Mouse (Mus musculus) neural tube, embryonic 11.5 days (tissue): ENCODE measurements around the gene 1810010D01Rik. TPM values are rescaled to one million over a fixed set of nuclear protein-coding genes. Genes with fewer than 3 reads are reported as not detected.

Source experiments
- ATAC-seq: fragments of 200-750 bp; cut with Nextera tagmentation; 2 replicates; pipeline ENCODE4 v1.8.0; 2017; ENCODE audit warnings: moderate number of reproducible peaks, mild to moderate bottlenecking, moderate TSS enrichment, moderate library complexity; ENCODE audit not compliant: insufficient read depth, low FRiP score, low TSS enrichment
- DNase-seq: peaks from one replicate; pipeline ENCODE4 v3.0.0-alpha.2; 2015; ENCODE audit warnings: low spot score
- H3K27ac ChIP-seq: fragments of 300-500 bp; sonication (generic); 2 replicates; pipeline ENCODE4 v1.5.1; 2014; ENCODE audit warnings: low read depth, mild to moderate bottlenecking, low read length
- H3K27me3 ChIP-seq: fragments of 300-500 bp; sonication (generic); 2 replicates; pipeline ENCODE4 v1.6.1; 2014; ENCODE audit warnings: mild to moderate bottlenecking, low read length, mixed read lengths; ENCODE audit not compliant: control insufficient read depth, insufficient read depth
- H3K36me3 ChIP-seq: fragments of 300-500 bp; sonication (generic); 2 replicates; pipeline ENCODE4 v1.6.1; 2014; ENCODE audit warnings: mild to moderate bottlenecking, low read length, moderate library complexity, mixed read lengths; ENCODE audit not compliant: control insufficient read depth, insufficient read depth
- H3K4me1 ChIP-seq: fragments of 300-500 bp; sonication (generic); 2 replicates; pipeline ENCODE4 v1.6.1; 2014; ENCODE audit warnings: low read length, mixed read lengths; ENCODE audit not compliant: control insufficient read depth, insufficient read depth
- H3K4me2 ChIP-seq: fragments of 300-500 bp; sonication (generic); 2 replicates; pipeline ENCODE4 v1.6.1; 2014; ENCODE audit warnings: low read depth, mild to moderate bottlenecking, moderate library complexity
- H3K4me3 ChIP-seq: fragments of 300-500 bp; sonication (generic); 2 replicates; pipeline ENCODE4 v1.5.1; 2014; ENCODE audit warnings: low read depth, low read length
- H3K9ac ChIP-seq: fragments of 300-500 bp; sonication (generic); 2 replicates; pipeline ENCODE4 v1.6.1; 2014; ENCODE audit warnings: mild to moderate bottlenecking, low read length
- H3K9me3 ChIP-seq: fragments of 300-500 bp; sonication (generic); 2 replicates; pipeline ENCODE4 v1.6.1; 2016; ENCODE audit warnings: low read length; ENCODE audit not compliant: control insufficient read depth
- WGBS: fragments of 180-500 bp; shearing (Covaris S2); extraction: QIAGEN DNeasy Blood & Tissue Kit; methylation state at CpG from one replicate; pipeline ENCODE4 v1.1.7; 2014; 5-methylcytosine and 5-hydroxymethylcytosine counted together
- polyA plus RNA-seq: library from polyadenylated mRNA; unstranded; fragments of >200 nt; fragmentation: Nextera tagmentation; extraction: Ambion mirVana; gene quantifications from 2 replicates; pipeline ENCODE4 v1.2.1, GENCODE M21; 2014

The 1810010D01Rik gene
- polyA plus RNA-seq, 1 experiment from 2014 or later = not detected

- H3K9me3 ChIP-seq = no peaks in the 10 kb centered on the region
- no peaks in the 10 kb centered on the region for H3K36me3 ChIP-seq
- ATAC-seq (no peak), DNase-seq (no peak)
- no peaks in the 10 kb centered on the region for H3K27me3 ChIP-seq
- peak overlapping the region; percentile 69 for H3K9ac ChIP-seq
- peaks cover 23% of the 10 kb centered on the region for H3K4me1 ChIP-seq
- no peak overlapping the region for H3K4me2 ChIP-seq
- no peak overlapping the region for H3K4me3 ChIP-seq
- 79% methylated on average over 4 of the region's 4 CpGs for WGBS
- peak overlapping the region; percentile 98 for H3K27ac ChIP-seq
Observed at GRCm38 (mm10) chr7:145205363-145205902, 2.5 kb downstream of the 1810010D01Rik start.

- no peak for DNase-seq
- Histone ChIP-seq H3K9ac (no peak overlapping the region), H3K9me3 (no peaks in the 10 kb centered on the region), H3K4me2 (no peak overlapping the region), H3K4me1 (0 out of 2 replicates have a peak, but pooled peaks cover 5% of the 10 kb centered on the region), H3K36me3 (no peaks in the 10 kb centered on the region), H3K4me3 (no peak overlapping the region), H3K27me3 (no peaks in the 10 kb centered on the region), H3K27ac (no peak overlapping the region)
- no peak for ATAC-seq
- 69% methylated on average over 2 of the region's 2 CpGs for WGBS
Observed at GRCm38 (mm10) chr7:145199711-145200110, 8.2 kb downstream of the 1810010D01Rik start.

- no peaks in the 10 kb centered on the region for H3K36me3 ChIP-seq
- no peak for ATAC-seq
- WGBS = 63% methylated on average over 4 of the region's 4 CpGs
- H3K4me3 ChIP-seq = no peak overlapping the region
- no peaks in the 10 kb centered on the region for H3K9me3 ChIP-seq
- H3K27me3 ChIP-seq = no peaks in the 10 kb centered on the region
- no peak for DNase-seq
- H3K4me2 ChIP-seq = no peak overlapping the region
- H3K9ac ChIP-seq = no peak overlapping the region; the same call in 1 of the 2 replicates
- H3K27ac ChIP-seq = no peak overlapping the region
- 0 out of 2 replicates have a peak, but pooled peaks cover 5% of the 10 kb centered on the region for H3K4me1 ChIP-seq
Observed at GRCm38 (mm10) chr7:145198223-145198714, 9.7 kb downstream of the 1810010D01Rik start.

GRCm38 (mm10) chr7:145197711-145198110 lies 10.2 kb downstream of the 1810010D01Rik start:
- WGBS = 69% methylated on average over 3 of the region's 3 CpGs
- Histone ChIP-seq H3K27me3 (no peaks in the 10 kb centered on the region), H3K4me2 (no peak overlapping the region), H3K27ac (no peak overlapping the region), H3K36me3 (no peaks in the 10 kb centered on the region), H3K4me3 (no peak overlapping the region), H3K4me1 (0 out of 2 replicates have a peak, but pooled peaks cover 5% of the 10 kb centered on the region), H3K9me3 (no peaks in the 10 kb centered on the region), H3K9ac (no peak overlapping the region)
- DNase-seq (no peak), ATAC-seq (no peak)

- H3K9me3 ChIP-seq = no peaks in the 10 kb centered on the region
- 0 out of 2 replicates have a peak, but pooled peaks cover 5% of the 10 kb centered on the region for H3K4me1 ChIP-seq
- no peak overlapping the region for H3K4me3 ChIP-seq
- no peak for ATAC-seq
- 87% methylated on average over 3 of the region's 3 CpGs for WGBS
- no peak overlapping the region for H3K9ac ChIP-seq
- no peak overlapping the region for H3K27ac ChIP-seq
- H3K4me2 ChIP-seq = no peak overlapping the region
- H3K36me3 ChIP-seq = no peaks in the 10 kb centered on the region
- H3K27me3 ChIP-seq = no peaks in the 10 kb centered on the region
- DNase-seq = no peak
Observed at GRCm38 (mm10) chr7:145197042-145197441, 10.9 kb downstream of the 1810010D01Rik start.

- WGBS = 79% methylated on average over 6 of the region's 6 CpGs
- H3K27me3 ChIP-seq = no peaks in the 10 kb centered on the region
- no peak for ATAC-seq
Observed at GRCm38 (mm10) chr7:145196340-145196739, 11.6 kb downstream of the 1810010D01Rik start.

GRCm38 (mm10) chr7:145195186-145195927 lies 12.6 kb downstream of the 1810010D01Rik start:
- ATAC-seq (no peak), DNase-seq (no peak)
- 58% methylated on average over 5 of the region's 5 CpGs for WGBS
- no peak overlapping the region for H3K27ac ChIP-seq
- H3K36me3 ChIP-seq = no peaks in the 10 kb centered on the region
- no peaks in the 10 kb centered on the region for H3K27me3 ChIP-seq
- H3K9ac ChIP-seq = no peak overlapping the region
- 0 out of 2 replicates have a peak, but pooled peaks cover 5% of the 10 kb centered on the region for H3K4me1 ChIP-seq
- no peak overlapping the region for H3K4me2 ChIP-seq
- H3K9me3 ChIP-seq = no peaks in the 10 kb centered on the region
- no peak overlapping the region for H3K4me3 ChIP-seq

More at GRCm38 (mm10) chr7:145196340-145196739, 11.6 kb downstream of the 1810010D01Rik start:
- Histone ChIP-seq H3K4me2 (no peak overlapping the region), H3K36me3 (no peaks in the 10 kb centered on the region), H3K4me3 (no peak overlapping the region), H3K4me1 (0 out of 2 replicates have a peak, but pooled peaks cover 5% of the 10 kb centered on the region), H3K27ac (no peak overlapping the region), H3K9me3 (no peaks in the 10 kb centered on the region), H3K9ac (no peak overlapping the region)
- no peak for DNase-seq

GRCm38 (mm10) chr7:145194455-145195161 lies 13.3 kb downstream of the 1810010D01Rik start:
- Histone ChIP-seq H3K4me2 (no peak overlapping the region), H3K27me3 (no peaks in the 10 kb centered on the region), H3K27ac (no peak overlapping the region), H3K4me1 (0 out of 2 replicates have a peak, but pooled peaks cover 5% of the 10 kb centered on the region), H3K4me3 (no peak overlapping the region), H3K9ac (no peak overlapping the region), H3K9me3 (no peaks in the 10 kb centered on the region), H3K36me3 (no peaks in the 10 kb centered on the region)
- ATAC-seq (no peak), DNase-seq (no peak)
- WGBS = 67% methylated on average over 3 of the region's 3 CpGs
